Mouse (Mus musculus) spleen, adult 2 months (tissue): ENCODE measurements around the gene Kif5a. TPM values are rescaled to one million over a fixed set of nuclear protein-coding genes. Genes with fewer than 3 reads are reported as not detected.

Experiments
- DNase-seq, 2 experiments: peaks; one replicate each; pipeline versions ENCODE4 v3.0.0 to v3.0.0-alpha.2; 2012 to 2021; ENCODE audit warnings: low spot score in 2 of 2, low read depth in 1 of 2
- H3K27ac ChIP-seq: fragments of 200-500 bp; 2 replicates; pipeline ENCODE4 v1.5.1; 2012; ENCODE audit warnings: low read length, inconsistent platforms; ENCODE audit not compliant: insufficient read depth
- H3K27me3 ChIP-seq: fragments of 200-500 bp; 2 replicates; pipeline ENCODE4 v1.6.1; 2012; ENCODE audit warnings: mild to moderate bottlenecking, moderate library complexity, low read length, inconsistent platforms; ENCODE audit not compliant: control insufficient read depth, insufficient read depth
- H3K36me3 ChIP-seq: fragments of 200-500 bp; 2 replicates; pipeline ENCODE4 v1.6.1; 2012; ENCODE audit warnings: mild to moderate bottlenecking, low read length, inconsistent platforms; ENCODE audit not compliant: control insufficient read depth, insufficient read depth
- H3K4me1 ChIP-seq: fragments of 200-500 bp; 2 replicates; pipeline ENCODE4 v1.6.1; 2011; ENCODE audit warnings: inconsistent platforms; ENCODE audit not compliant: control insufficient read depth, insufficient read depth, insufficient read length
- H3K4me3 ChIP-seq: fragments of 200-500 bp; 2 replicates; pipeline ENCODE4 v1.5.1; 2011; ENCODE audit warnings: mild to moderate bottlenecking, inconsistent platforms; ENCODE audit not compliant: insufficient read depth, insufficient read length; ENCODE audit errors: extremely low read depth
- CTCF ChIP-seq: fragments of 200-500 bp; IDR thresholded peaks from 2 replicates; pipeline ENCODE4 v1.5.1; 2011; ENCODE audit warnings: mild to moderate bottlenecking, inconsistent platforms; ENCODE audit not compliant: insufficient read depth, insufficient read length, insufficient replicate concordance; ENCODE audit errors: extremely low read depth
- POLR2A ChIP-seq: fragments of 200-500 bp; IDR thresholded peaks from 2 replicates; pipeline ENCODE4 v1.6.1; 2011; ENCODE audit warnings: low read depth, low read length, inconsistent platforms
- WGBS: fragments of 180-500 bp; shearing (Covaris S2); methylation state at CpG from one replicate; pipeline ENCODE4 v1.1.7; 2018; 5-methylcytosine and 5-hydroxymethylcytosine counted together
- polyA plus RNA-seq: library from polyadenylated mRNA; depleted of rRNA; stranded (reverse); fragments of >200 nt; gene quantifications from 2 replicates; pipeline ENCODE4 v1.2.3, GENCODE M21; 2012

The Kif5a gene
- polyA plus RNA-seq, 1 experiment, result 0.72 TPM

DNA sequence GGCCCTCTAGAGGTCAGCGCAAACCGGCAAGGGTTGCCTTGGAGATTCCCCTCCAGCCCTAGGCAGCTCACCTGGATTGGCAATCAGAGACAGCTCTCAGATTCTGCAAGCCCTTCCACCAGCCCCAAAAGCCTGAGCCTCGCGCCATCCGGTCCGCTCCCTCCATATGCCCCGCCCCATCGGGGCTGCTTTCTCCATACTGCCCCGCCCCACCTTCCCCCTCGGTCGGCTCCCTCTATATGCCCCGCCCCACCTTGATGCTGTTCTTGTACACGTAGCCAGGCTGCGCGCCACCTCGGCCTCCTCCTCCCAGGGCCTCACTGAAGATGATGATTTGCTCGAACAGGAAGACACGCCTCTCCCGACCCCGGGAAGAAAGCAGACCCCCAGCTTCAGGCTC lies 79.4 kb downstream of the Kif5a start:
- Histone ChIP-seq H3K27me3 (peaks cover 24% of the 10 kb centered on the region), H3K27ac (no peak overlapping the region), H3K4me1 (peaks cover 9% of the 10 kb centered on the region), H3K36me3 (no peaks in the 10 kb centered on the region), H3K4me3 (no peak overlapping the region)
- 29% methylated on average over 20 of the region's 20 CpGs for WGBS
- no peak for DNase-seq
- TF ChIP-seq CTCF (no peak), POLR2A (no peak)

DNA sequence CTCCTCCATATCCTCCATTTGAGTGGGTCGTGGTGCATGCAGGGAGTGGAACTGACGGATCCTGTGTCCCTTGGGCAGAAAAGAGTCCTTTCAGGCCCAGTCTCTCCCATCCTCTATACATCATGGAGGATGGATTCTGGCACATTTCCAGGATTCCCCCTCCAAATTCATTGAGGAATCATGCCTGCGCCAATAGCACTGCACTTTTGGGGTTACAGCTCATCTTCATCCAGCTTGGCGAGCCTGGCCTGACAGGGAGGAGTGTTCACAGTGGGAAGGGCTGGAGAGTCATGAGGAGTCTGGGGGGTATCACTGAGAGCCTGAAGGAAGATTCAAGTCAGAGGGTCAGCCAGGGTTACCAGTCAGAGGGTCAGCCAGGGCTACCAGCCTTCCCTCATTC lies 80.5 kb downstream of the Kif5a start:
- DNase-seq, result no peak
- no peaks in the 10 kb centered on the region for H3K36me3 ChIP-seq
- H3K4me3 ChIP-seq, result no peak overlapping the region
- 89% methylated on average over 4 of the region's 4 CpGs for WGBS
- TF ChIP-seq CTCF, result no peak
- TF ChIP-seq POLR2A, result no peak
- peaks cover 12% of the 10 kb centered on the region for H3K4me1 ChIP-seq
- peaks cover 25% of the 10 kb centered on the region for H3K27me3 ChIP-seq
- no peak overlapping the region for H3K27ac ChIP-seq

DNA sequence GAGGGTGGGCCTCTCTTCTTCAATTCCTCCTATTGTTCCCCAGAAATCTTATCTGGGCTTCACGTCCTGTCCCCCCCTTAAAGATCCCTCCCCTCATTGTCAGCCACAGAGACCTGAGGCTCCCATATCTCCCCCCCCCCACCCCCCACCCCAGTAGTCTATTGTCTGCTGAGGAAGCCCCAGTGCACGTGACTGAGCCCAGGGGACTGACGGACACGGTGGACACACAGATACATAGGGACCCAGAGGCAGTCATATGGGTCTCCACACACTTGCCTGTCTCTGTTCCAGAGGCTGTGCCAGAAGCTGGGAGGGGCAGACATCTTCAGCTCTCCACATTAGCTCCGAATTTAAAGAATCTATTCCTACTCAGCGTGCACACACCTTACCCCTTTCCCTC lies 81.6 kb downstream of the Kif5a start:
- H3K27ac ChIP-seq, result no peak overlapping the region
- peaks cover 16% of the 10 kb centered on the region for H3K4me1 ChIP-seq
- DNase-seq, result no peak
- peaks cover 26% of the 10 kb centered on the region for H3K27me3 ChIP-seq
- WGBS, result 83% methylated on average over 6 of the region's 6 CpGs
- H3K36me3 ChIP-seq, result no peaks in the 10 kb centered on the region
- no peak overlapping the region for H3K4me3 ChIP-seq
- TF ChIP-seq CTCF, result no peak
- TF ChIP-seq POLR2A, result no peak

DNA sequence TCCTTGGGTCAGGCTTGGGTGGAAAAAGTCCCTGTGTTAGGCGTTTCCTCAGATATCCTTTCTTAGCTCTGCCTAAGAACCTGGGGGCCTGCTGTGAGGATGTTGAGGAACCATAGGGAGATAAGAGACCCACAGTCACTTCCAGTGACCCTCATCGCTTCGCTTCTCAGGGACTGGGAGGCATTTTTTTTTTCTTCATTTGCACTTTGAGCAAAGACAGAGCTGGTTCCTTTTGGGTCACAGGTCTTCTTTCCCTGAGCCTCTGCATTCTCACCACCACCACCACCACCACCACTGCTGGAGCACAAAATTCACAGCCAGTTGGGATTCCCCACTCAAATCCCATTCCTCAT lies 82.5 kb downstream of the Kif5a start:
- Histone ChIP-seq H3K4me3 (no peak overlapping the region), H3K27ac (no peak overlapping the region)
- 69% methylated on average over 3 of the region's 3 CpGs for WGBS

DNA sequence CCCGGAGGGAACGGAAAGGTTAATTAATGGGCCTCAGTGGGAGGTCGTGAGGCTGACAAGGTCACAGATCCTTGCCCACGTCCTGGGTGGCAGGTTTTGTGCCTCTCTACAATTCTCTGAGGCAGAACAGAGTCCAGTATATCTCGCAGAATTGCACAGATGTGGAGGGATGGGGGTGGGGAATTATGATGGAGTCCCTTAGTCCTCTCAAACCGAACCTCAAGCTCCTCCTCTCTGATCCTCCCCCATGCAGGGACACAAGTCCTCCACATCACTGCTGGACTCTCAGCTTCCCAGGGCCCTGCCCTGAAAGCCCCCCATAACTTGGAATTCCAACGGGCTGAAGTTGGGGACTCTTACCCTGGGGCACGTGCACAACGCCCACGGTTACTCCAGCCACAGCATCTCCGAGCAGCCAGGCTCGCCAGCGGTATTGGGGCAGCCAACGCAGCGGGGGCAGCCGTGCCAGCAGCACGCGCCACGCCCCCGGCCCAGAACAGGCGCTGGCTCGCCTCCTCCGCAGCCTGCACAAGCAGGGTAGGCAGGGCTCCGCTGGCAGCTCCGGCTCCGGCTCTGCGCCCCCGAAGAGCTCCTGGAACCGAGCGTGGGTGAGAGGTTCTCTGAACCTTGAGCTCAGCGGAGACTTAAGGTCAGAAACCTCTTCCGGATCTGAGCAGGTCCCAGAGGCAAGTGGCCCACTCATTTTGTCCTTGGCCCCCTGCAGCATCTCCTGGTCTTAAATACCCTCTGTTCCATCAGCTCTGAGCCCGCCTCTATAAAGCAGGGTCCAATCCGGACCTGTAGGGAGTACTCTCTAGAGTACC lies 83.1 kb downstream of the Kif5a start, which contains the start of gene Slc26a10:
Slc26a10 (minus strand) TSS at position 775 of the 824 bp plus-strand sequence.
- no peaks in the 10 kb centered on the region for H3K36me3 ChIP-seq
- 7% methylated on average over 34 of the region's 34 CpGs for WGBS
- DNase-seq, result no peak
- H3K27me3 ChIP-seq, result peaks cover 24% of the 10 kb centered on the region
- no peak within 1 kb of the TSS for H3K4me3 ChIP-seq
- peaks cover 16% of the 10 kb centered on the region for H3K4me1 ChIP-seq
- TF ChIP-seq POLR2A, result no peak
- no peak for TF ChIP-seq CTCF
- no peak within 1 kb of the TSS for H3K27ac ChIP-seq

More for the DNA sequence above, 82.5 kb downstream of the Kif5a start:
- Histone ChIP-seq H3K4me1 (peaks cover 16% of the 10 kb centered on the region), H3K27me3 (peaks cover 24% of the 10 kb centered on the region), H3K36me3 (no peaks in the 10 kb centered on the region)
- TF ChIP-seq CTCF (no peak), POLR2A (no peak)
- no peak for DNase-seq

DNA sequence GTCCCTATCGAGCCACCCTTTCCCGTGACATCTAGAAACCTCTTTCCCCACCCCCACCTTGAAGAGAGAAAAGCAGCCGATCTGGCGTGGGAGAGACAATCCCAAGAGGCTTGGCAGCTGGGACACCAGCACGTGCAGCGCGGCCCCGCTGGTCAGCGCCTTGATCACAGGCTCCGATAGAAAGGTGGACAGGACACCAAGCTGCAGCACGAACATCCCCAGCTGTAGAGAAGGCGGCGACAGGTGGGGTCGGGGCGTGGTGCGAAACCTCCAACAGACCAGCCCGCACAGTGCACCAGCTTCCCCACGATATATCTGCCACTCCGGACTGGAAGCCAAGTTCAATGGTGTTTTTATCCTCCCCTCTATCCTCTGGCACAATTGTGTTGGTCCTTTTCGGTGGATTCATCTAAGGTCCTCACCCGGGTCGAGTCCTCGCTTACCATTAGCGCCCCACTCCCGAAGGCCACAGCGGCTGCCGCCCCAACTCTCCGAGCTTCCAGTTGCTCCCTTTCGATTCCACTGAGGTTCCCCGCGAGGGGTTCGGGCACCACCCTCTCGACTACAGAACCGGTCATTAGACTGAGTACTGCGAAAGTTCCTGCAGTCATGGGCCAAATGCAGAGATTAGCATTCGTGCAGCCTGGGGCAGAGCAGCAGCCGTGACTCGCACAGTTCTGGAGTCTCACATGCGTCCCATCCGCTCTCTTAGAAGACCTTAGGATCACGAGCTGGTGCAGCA lies 84.7 kb downstream of the Kif5a start:
- 4% methylated on average over 41 of the region's 41 CpGs for WGBS
- Histone ChIP-seq H3K27ac (no peak overlapping the region), H3K36me3 (no peaks in the 10 kb centered on the region), H3K27me3 (peaks cover 21% of the 10 kb centered on the region), H3K4me3 (no peak overlapping the region), H3K4me1 (peaks cover 16% of the 10 kb centered on the region)
- TF ChIP-seq POLR2A (no peak), CTCF (no peak)
- no peak for DNase-seq
